In the genomic region with DNA sequence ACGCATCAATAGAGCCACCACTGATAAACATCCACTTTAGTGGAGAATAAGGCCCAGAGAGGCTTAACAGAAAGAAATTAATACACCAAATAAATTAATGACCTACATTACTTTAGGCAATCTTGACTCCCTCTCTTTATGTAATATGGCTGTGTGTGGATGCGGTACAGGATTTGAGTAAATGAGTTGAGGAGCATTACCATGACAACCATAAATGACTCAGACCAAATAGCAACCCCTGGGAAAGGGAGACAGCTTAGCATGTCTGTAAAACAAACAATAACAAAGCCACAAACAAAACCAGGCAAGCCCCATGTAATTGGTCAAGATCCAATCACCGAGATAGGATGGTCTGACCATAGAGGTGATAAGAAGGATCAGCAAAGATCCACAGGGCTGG, we compare ENCODE assay signal across 14 mouse cellular contexts.
"Had no signal": no experiment of that assay in that cellular context is flagged by ENCODE, and none has a peak within 500 bp of the region (broad histone marks: within the 10 kb centered on the region; RNA-seq: fewer than 3 reads in every experiment).

No protein-coding gene starts in this region.

- H3K9ac ChIP-seq: limb, embryonic 13.5 days; liver, embryonic 15.5 days had no signal

- H3K4me1 ChIP-seq: limb, embryonic 13.5 days; liver, embryonic 15.5 days had no signal

- ATAC-seq: intestine, postnatal 0 days; lung, postnatal 0 days had no signal

- H3K27me3 ChIP-seq: limb, embryonic 13.5 days; liver, embryonic 15.5 days had no signal

- H3K9me3 ChIP-seq: limb, embryonic 13.5 days; liver, embryonic 15.5 days had no signal

- H3K27ac ChIP-seq: limb, embryonic 13.5 days; liver, embryonic 15.5 days had no signal

- H3K4me3 ChIP-seq: limb, embryonic 13.5 days; liver, embryonic 15.5 days had no signal

- DNase-seq: kidney, adult 8-10 months; kidney, postnatal 36 days; left cerebral cortex, postnatal 4 days; lung, adult 2 months; lung, postnatal 36 days; retina, postnatal 1 day; right cerebral cortex, postnatal 4 days; spleen, adult 18-20 months; thymus, adult 18-20 months; thymus, postnatal 14 days had no signal

- H3K36me3 ChIP-seq: limb, embryonic 13.5 days; liver, embryonic 15.5 days had no signal

- H3K4me2 ChIP-seq: limb, embryonic 13.5 days; liver, embryonic 15.5 days had no signal
